Mouse (Mus musculus) frontal cortex, postnatal 10 days (tissue): ENCODE data around the gene Sema3b.

Experiments used
- DNase-seq, 2 experiments: peaks; one replicate each; pipeline ENCODE4 v3.0.0; 2022; ENCODE audit warnings: low spot score in 2 of 2, mixed read lengths in 1 of 2

The Sema3b gene

DNA sequence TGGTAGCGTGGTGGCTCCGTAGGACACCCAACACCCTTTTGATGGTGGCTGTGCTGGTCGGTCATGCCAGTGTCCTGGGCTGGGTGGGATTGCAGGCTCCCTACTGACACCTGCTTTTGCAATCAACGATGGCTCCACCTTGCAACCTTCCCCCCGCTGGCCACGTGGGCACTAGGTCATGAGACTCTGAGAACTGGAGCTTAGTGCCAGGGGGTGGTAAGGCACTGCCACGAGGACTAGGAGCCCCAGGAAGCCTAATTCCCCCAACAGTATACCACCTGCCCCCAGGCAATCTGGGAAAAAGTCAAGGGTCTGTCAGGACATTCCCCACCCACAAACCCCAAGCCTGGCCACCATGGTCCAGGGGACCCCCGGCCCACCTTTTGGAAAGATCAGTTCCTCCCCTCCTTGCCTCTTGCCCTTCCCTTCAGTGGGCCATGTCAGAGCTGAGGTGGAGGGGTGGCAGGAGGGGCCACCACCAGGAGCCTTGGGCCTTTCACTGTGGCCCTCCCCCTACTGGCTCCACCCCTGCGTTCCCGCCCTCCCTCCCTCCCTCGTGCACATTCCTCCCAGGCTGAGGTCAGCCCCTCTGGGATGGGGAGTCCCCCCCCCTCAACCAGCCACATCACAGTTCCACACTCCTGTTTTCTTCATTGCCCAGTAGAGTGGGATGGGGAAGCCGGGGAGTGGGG lies at the start of gene Sema3b:
Sema3b (minus strand) TSS at position 489 of the 692 bp plus-strand sequence.
- no peak for DNase-seq

DNA sequence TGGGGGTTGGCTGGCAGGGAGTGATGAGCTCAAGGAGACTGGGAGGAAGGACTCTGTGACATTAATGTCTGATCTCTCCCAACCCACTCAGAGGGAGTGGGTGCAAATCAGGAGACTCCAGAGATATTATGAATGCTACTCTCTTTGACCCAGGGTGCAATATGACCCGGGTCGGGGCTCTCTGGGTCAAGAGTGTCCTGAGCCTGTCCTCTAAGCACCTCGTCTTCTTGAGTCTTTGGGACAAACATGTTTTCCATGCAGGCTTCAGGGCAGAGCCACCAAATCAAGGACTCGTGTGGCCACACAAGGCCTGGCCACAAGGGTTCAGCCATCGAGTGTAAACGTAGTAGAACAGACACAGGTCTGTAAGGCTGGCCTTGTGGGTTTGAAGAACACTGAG lies 49.1 kb upstream of the Sema3b start:
- no peak for DNase-seq

DNA sequence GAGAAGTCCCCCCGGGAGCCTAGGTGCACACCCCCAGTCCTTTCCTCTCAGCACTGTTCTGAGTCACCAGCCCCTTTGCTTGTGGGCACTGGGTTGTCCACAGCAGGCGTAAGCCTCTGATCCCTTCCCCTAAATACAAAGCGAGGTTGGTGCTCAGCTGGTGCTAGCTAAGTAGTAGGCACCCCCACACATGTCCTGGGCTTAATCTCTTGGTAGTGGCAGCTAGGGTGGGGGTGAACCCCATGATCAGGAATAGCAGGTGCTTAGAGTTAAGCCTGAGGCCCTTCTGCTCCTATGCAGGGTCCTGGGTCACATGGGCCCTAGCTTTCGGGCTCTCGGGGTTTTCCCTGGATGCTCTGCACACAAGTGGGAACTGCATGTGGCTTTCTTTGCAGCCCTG lies 48.1 kb upstream of the Sema3b start:
- DNase-seq = no peak

DNA sequence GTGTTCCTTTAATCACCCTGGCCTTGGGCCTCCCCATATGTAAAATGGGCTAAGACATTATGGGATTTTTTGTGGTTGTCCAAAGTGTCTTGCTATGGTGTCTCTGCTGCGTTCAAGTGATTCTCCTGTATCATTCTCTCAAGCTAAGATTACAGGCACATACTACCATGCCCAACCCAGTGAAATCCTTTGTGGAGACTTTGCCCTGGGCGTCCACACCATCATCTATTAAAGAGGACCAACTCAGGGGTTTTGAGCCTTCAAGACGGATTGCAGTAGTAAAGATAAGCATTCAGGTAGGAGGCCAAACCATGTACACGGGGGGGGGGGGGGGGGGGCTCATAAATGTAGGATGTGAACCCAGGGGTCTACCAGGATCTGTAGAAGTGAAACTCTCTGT lies 45.6 kb upstream of the Sema3b start:
- DNase-seq = no peak

DNA sequence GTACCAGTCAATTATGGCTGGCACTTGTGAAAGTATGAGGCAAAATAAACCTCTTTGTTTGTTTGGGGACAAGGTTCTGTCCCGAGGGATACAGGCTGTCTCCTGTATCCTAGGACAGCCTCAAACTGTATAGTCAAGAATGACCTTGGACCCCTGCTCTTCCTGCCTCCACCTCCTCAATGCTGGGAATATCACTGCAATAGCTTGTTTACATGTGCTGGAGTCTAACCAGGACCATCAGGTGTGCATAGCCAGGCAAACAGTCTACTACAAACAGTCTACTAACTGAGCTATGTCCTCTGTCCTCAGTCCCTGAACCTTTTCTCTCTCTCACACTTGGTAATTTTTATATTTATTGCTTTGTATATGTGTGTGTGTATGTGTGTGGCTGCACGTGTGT lies 44.4 kb upstream of the Sema3b start:
- no peak for DNase-seq

DNA sequence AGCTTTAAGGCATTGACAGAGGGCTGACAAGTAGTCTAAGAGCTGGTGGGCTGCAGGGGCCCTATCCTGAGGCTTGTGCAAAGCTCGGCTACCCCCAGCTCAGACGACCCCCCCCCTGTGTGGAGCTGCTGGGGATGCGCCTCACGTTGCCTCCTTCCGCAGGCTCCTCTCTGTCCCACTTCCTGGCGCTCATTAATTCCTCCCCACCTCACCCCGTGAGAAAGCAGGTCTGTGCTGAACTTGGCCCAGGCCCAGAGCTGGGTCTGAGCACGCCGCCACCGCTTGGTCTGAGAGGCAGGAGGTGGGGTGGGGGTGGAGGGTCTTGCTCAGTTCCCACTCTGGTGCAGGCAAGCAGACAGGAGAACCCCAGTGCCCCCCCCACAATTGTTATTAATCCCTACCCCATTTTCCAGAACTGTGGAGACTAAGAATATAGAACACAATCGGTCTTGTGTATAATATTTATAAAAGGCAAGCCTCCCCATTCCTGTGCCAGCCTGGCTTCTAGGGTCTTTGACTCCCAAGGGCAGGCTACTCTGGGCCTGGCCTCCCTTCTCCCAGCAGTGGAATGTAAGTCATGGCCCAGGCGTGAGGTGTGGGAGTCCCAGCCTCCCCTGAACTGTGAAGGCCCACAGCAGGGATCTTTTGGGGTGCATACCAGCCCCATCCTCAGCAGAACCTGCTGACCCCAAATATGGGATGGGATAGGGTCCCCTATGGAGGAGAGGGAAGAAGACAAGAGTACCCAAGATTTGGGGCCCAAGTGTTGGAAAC lies 41.9 kb upstream of the Sema3b start:
- DNase-seq = peak in 1 of 2 experiments; percentile 58

DNA sequence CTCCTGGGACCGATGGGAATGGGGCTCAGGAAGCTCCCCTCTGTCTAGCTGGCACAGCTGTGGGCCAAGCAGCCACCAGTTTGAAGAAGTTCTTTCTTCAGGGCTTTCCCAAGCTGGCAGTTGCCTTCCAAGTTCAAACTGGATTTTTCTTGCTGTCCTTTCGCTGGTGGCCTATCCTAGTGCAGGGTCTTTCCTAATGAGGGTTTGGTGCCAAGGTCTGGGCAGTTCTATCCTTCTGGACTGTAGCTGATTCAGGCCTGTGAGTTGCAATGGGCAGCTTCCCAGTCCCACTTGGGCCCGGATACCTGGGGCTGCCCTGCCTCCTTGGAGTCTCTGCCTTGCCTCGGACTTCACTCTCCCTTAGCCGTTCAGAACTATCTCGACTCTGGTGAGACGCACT lies 41.2 kb upstream of the Sema3b start:
- no peak for DNase-seq

DNA sequence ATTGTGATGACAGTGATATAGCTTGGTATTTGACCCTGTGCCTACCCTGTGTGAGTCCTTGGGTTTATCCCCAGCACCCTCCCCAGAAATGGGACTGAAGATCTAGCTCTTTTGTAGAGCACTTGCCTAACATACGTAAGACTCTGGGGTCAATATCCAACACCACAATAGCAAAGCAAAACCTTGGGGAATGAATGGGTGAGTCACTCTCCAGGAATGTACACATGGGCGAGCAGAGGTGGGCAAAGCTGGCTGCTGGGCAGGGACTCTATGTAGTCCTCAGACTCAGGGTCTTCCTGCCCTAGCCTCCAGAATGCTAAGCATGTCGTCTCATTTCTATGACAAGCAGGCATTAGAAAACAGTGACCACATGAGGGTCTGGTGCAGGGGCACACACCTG lies 39.7 kb upstream of the Sema3b start:
- DNase-seq = no peak

DNA sequence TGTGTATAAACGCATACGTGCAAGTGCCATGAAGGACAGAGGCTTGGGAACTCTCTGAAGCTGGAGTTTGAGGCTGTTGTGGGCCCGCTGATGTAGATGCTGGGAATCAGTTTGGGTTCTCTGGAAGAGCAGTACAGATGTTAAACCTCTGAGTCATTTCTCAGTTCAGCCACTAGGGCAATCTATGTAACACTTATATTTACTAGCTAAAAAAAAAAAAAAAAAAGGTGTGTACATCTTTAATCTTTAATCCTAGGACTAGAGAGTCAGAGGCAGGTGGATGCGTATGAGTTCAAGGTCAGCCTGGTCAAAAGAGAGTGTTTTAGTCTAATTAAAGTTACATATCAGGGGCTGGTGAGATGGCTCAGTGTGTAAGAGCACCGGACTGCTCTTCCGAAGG lies 37.9 kb upstream of the Sema3b start:
- no peak for DNase-seq

DNA sequence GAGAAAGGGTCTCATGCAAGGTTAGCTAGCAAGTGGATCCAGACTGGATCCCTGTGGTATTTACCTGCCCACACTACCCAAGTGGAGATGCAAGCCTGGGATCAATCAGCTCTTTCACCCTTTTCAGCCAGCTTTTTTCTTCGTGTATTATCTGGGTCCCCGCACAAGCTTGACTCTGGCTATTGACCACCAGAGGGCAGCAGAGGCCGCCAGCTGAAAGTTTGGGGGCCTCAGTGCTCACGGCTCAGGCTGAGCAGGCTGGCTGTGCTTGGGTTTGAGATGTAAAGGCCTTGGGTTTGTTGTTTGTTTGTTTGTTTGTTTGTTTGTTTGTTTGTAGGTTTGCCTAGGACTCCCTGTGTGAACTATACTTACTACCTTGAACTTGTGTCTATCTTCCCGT lies 36.5 kb upstream of the Sema3b start:
- peak in 1 of 2 experiments; percentile 81 for DNase-seq

DNA sequence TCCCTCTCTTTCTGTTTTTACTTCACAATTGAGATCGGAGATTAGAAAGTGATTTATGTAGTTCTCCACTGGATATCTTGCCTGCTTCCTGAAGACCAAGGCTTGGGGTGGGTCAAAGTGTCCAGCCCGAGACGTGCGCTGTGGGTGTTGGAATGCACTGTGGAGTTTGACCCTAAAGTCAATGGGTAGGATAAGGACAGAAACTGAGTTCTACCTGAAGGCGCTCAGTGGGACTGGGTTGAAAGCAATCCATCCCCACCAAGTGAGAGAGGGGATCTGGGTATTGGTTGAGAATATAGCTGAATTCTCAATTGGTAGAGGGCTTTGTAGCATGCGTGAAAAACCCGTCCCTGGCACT lies 36.1 kb upstream of the Sema3b start:
- no peak for DNase-seq

DNA sequence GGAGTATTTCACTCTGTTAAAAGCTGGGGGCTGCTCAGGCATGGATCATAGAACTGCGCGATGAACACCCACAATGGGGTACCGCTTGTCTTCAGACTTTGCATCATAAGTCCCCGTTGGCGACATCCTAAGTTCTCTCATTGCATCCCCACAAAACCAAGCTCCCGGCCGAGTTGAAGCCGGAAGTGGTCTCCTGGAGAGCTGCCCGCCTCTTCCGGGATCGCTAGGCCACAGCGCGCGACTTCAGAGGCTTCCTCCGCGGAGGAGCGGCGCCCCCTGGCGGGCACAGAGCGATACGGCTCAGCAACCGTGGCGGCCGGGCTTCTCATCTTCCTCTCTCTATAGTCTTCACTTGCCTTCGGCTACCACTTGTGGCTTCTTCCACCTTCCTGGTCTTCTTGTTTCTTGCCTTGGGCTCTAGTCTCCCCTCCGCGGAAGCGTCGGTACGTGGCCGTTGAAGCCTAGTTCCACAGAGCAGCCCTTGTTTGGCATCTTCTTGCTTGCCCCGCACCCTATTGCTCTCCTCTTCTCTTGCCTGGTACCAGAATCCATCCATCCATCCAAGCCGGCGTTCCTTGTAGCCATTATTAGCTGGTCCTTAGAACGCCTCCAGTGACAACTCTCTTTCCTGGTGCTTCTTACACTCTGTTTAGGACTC lies 35.6 kb upstream of the Sema3b start:
- peak; percentile 76 to 87 for DNase-seq

DNA sequence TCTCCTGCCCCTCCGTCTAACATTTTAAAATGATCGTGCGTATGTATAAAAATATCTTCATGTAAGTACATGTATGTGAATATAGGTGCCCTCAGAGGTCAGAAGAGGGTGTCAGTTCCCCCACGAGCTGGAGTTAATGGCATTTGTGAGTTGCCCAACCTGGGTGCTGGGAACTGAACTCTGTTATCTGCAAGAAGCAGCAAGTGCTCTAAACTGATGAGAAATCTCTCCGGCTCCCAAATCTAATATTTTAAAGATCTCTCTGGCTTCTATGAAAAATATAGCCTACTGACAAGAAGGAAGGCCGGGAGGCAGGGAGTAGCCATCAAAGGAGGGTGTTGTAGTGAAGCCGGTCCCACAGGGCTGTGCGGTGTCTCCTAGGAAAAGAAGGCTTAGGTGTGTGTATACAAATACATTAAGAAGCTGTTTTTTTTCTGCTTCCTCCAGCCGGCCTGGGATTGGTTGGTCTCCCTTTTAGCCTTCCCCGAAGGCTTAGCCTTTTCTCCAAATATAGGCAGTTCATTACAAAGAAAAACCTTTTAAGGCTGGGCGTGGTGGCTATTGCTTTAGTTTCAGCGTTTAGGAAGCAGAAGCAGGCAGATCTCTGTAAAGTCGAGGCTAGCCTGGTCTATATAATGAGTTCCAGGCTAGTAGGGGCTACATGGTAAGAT lies 34.6 kb upstream of the Sema3b start:
- DNase-seq = no peak

DNA sequence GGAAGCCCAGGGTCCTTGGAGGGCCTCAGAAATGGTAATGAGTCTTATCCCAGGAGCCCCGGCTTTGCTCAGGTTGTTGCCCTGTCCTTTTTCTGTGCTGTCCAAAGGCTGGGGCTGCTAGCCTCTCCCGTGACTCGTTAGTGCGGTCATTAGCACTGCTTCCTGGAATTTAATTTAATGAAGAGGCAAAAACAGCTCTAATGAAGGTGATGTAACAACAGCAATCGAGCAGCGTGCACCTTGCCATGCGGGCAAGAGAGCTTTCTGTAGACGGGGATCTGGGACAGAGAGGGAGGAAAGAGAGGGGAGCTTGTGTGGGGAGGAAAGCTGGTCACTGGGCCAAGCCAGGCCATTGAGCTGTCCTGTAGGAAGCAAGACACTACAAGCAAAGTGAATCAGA lies 32.6 kb upstream of the Sema3b start:
- no peak for DNase-seq

DNA sequence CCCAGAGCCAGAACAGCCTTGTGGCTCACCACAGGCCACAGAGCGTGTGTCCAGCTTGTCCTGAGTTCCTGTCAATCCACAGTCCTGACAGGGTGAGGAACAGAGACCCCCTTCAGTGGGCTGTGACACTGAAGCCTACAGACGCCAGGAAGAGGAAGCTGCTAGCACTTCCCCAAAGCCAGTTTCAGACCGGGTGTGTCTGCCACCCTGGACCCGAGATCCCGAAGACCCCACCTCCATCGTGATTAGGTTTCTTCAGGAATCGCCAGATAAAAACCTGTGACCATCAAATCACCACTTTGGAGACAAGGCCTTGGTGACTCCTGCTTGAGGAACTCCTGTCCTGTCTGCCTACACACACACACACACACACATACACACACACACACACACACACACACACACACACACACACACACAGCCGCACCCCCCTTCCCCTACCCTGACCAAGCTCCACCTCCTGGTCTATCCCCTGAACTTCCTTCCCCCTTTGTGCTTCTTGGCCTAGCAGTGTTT lies 31.3 kb upstream of the Sema3b start:
- DNase-seq = no peak

DNA sequence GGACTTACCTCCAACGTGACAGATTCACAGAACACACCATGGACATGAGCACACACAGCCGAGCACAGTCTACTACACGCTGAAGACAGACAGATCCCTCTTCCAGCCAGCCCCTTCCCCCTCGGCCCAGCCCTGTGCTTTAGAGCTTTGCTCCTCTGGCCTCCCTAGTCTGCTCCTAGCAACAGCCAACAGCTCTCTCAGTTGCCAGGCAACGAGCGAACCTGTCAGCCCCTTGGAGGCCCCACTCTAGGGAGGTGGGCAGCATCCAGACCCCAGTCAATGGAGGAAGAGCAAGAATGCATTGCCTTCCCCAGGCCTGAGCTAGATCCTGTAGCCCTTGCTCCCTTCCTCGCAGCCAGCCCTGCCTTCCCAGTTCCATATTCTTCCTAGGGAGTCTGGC lies 28.0 kb upstream of the Sema3b start:
- DNase-seq = no peak

DNA sequence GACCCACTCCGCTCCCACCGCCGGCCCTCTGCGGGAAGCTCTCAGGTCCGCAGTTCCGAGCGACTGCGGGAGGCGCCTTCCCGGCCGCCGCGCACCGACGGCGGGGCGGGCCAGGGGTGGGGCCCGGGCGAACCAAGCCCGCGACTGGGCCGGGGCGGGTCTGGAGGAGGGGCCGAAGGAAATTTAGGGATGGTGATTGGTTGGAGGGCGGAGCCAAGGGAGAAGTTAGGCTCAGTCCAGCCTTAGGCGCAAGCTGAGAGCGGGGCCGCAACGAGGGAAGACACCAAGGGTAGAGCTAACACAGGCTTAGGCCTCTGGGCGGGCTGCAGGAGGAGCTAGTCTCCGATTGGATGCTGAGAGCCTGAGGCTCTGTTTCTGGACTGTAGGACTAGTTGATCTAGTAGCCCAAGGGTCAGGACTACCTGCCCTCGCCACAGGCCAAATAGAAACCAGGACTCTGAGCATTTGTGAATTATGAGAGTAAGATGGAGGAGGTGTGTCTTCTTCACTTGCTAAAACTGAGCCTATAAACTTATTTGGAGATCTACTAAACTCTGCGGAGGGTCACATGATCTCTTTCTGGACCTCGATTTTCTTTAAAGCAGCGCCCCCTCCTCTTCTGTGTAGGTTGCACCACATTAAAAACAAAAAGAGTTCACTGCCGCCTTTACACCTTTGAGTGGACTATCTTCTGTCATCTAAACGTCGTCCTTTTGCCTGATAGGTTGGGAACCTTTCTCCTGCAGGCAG lies 26.4 kb upstream of the Sema3b start, which contains the start of gene Gnai2:
Gnai2 (minus strand) TSS at position 89 of the 750 bp plus-strand sequence.
- DNase-seq = peak; percentile 88 to 92

DNA sequence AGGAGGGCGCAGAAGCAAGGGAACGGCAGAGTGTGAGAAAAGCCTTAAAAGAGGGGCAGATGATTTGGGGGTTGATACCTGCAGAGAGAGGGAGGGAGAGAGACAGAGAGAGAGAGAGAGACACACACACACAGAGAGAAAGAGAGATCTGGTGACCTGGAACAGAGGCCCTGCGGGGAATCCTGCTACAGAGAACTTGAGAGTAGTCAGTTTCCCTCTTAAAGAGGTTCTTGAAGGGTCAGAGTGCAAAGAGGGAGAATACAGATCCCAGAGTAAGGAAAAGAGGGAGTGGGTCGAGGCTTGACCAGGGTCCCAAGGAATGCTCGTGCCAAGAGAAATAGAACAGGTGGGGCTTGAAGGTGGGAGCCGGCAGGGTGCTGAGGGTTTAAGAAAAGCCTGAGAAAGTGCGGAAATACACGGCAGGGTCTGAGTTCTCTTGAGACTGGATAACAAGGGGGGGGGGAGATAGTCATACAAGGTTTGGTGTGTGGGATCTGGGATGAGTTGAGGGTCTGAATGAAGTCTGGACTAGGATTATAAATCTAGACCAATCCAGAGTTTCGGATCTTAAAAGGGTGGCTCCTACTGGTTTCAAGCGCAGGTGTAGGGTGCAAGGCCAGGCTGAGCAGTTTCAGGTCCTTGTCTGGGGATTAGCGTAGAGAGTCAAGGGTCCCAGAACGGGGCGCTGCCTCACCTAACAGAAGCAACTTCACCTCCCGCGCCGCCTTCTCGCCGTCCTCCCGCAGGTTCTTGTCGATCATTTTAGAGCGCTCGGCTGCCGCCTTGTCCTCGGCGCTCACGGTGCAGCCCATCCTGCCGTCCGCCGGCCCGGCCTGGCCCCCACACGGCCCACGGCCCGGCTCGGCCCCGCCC lies 25.6 kb upstream of the Sema3b start:
- DNase-seq = no peak

DNA sequence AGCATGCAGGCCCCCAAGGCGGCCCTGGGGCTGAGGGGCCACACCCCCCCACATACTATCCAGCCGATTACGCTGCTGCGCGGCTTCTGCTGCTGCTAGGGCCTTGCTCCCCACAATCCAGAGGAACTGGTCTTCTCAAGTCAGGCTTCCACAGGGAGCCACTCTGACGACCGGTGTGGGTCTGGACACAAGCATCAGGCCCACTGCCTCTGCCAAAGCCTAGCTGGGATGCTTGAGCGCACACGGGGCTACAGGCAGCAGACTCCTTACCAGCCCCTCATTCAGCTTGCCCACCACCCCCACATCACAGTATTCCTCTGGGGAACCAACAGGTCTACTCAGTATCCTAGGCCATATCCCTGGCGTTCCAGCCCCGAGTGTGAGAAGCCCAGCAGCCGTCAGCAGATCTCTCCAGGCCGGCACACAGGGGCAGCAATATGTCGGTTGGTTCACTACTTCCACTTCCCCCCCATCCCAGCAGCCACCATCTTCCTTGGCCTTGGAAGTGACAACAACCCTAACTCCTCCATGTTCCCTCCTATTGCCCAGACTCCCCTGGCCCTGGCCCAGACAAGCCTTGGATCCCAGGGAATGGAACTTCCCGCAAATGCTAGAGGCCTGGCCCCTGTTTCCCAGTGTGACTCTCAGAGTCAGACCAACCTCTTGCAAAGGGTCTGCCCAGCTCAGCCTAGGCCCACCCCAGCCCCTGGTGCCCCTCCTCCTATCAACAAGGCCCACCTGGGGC lies 24.8 kb upstream of the Sema3b start:
- DNase-seq = peak in 1 of 2 experiments; percentile 43
